Mouse (Mus musculus) macrophage (primary cell): ENCODE data around the gene Gm49403. TPM values are rescaled to one million over a fixed set of nuclear protein-coding genes. Genes with fewer than 3 reads are reported as not detected.

ENCODE experiments used
- polyA plus RNA-seq: library from polyadenylated mRNA; stranded (reverse); fragments of 250-400 nt; gene quantifications from 3 replicates; pipeline ENCODE4 v1.2.4, GENCODE M21; 2018; ENCODE audit warnings: inconsistent platforms

Gm49403 gene
- polyA plus RNA-seq, 1 experiment from 2014 or later, result not detected

Other genes starting within 250 kb of the Gm49403 start
- gene Chrm1, start 220.1 kb upstream of the Gm49403 start, polyA plus RNA-seq, result not detected in 3 replicates
- gene Slc3a2, start 160.6 kb upstream of the Gm49403 start, polyA plus RNA-seq, result 384 to 539 TPM (median 494 TPM) in 3 replicates
- gene Wdr74, start 148.1 kb upstream of the Gm49403 start, polyA plus RNA-seq, result 16.3 to 42.4 TPM (median 18.1 TPM) in 3 replicates
- not detected in 3 replicates for gene 1700092M07Rik, start 143.2 kb upstream of the Gm49403 start, polyA plus RNA-seq
- gene Stx5a, start 142.5 kb upstream of the Gm49403 start, polyA plus RNA-seq, result 32.3 to 65.9 TPM (median 61.9 TPM) in 3 replicates
- gene Nxf1, start 126.9 kb upstream of the Gm49403 start, polyA plus RNA-seq, result 68.7 to 115 TPM (median 96.9 TPM) in 3 replicates
- 14.9 to 33.7 TPM (median 26.6 TPM) in 3 replicates for gene Tmem223, start 112.9 kb upstream of the Gm49403 start, polyA plus RNA-seq
- 70.7 to 93.4 TPM (median 87.5 TPM) in 3 replicates for gene Tmem179b, start 109.5 kb upstream of the Gm49403 start, polyA plus RNA-seq
- 11.3 to 16.9 TPM (median 15.6 TPM) in 3 replicates for gene Taf6l, start 97.5 kb upstream of the Gm49403 start, polyA plus RNA-seq
- 87.6 to 127 TPM (median 98.0 TPM) in 3 replicates for gene Polr2g, start 85.4 kb upstream of the Gm49403 start, polyA plus RNA-seq
- gene Zbtb3, start 81.4 kb upstream of the Gm49403 start, polyA plus RNA-seq, result 1.5 to 2.4 TPM (median 2.0 TPM) in 3 replicates
- 25.0 to 30.5 TPM (median 30.3 TPM) in 3 replicates for gene Ttc9c, start 64.6 kb upstream of the Gm49403 start, polyA plus RNA-seq
- 74.0 to 130 TPM (median 81.5 TPM) in 3 replicates for gene Hnrnpul2, start 63.9 kb upstream of the Gm49403 start, polyA plus RNA-seq
- gene AC129217.1, start 54.2 kb upstream of the Gm49403 start, polyA plus RNA-seq, result 44.3 TPM in 1 of 3 replicates, not detected in the others
- gene Bscl2, start 46.5 kb upstream of the Gm49403 start, polyA plus RNA-seq, result 72.1 to 121 TPM (median 102 TPM) in 3 replicates
- gene Gng3, start 44.7 kb upstream of the Gm49403 start, polyA plus RNA-seq, result not detected in 3 replicates
- 0.09 to 0.10 TPM in 2 of 3 replicates, not detected in the other for gene Lrrn4cl, start 33.2 kb upstream of the Gm49403 start, polyA plus RNA-seq
- 160 to 383 TPM (median 167 TPM) in 3 replicates for gene Ubxn1, start 12.4 kb upstream of the Gm49403 start, polyA plus RNA-seq
- gene Uqcc3, start 3.0 kb upstream of the Gm49403 start, polyA plus RNA-seq, result 33.7 to 44.5 TPM (median 41.3 TPM) in 3 replicates
- gene Lbhd1, start 198 bp upstream of the Gm49403 start, polyA plus RNA-seq, result 1.5 to 3.7 TPM (median 2.5 TPM) in 3 replicates
- 48.2 to 79.8 TPM (median 50.8 TPM) in 3 replicates for gene 1810009A15Rik, start 4.9 kb downstream of the Gm49403 start, polyA plus RNA-seq
- not detected in 3 replicates for gene Gm49416, start 5.0 kb downstream of the Gm49403 start, polyA plus RNA-seq
- 4.4 to 13.0 TPM (median 11.6 TPM) in 3 replicates for gene Ints5, start 9.1 kb downstream of the Gm49403 start, polyA plus RNA-seq
- 70.1 to 93.3 TPM (median 80.1 TPM) in 3 replicates for gene Ganab, start 14.1 kb downstream of the Gm49403 start, polyA plus RNA-seq
- gene B3gat3, start 36.4 kb downstream of the Gm49403 start, polyA plus RNA-seq, result 38.7 to 45.8 TPM (median 41.0 TPM) in 3 replicates
- 1.3 to 2.3 TPM (median 1.9 TPM) in 3 replicates for gene Rom1, start 45.4 kb downstream of the Gm49403 start, polyA plus RNA-seq
- gene Eml3, start 45.6 kb downstream of the Gm49403 start, polyA plus RNA-seq, result 17.0 to 32.0 TPM (median 23.3 TPM) in 3 replicates
- 63.1 to 68.2 TPM (median 63.7 TPM) in 3 replicates for gene Mta2, start 57.9 kb downstream of the Gm49403 start, polyA plus RNA-seq
- gene Tut1, start 69.9 kb downstream of the Gm49403 start, polyA plus RNA-seq, result 11.5 to 14.4 TPM (median 13.4 TPM) in 3 replicates
- 224 to 506 TPM (median 366 TPM) in 3 replicates for gene Eef1g, start 83.1 kb downstream of the Gm49403 start, polyA plus RNA-seq
- gene Ahnak, start 105.4 kb downstream of the Gm49403 start, polyA plus RNA-seq, result 97.5 to 169 TPM (median 125 TPM) in 3 replicates
- gene Scgb1a1, start 204.0 kb downstream of the Gm49403 start, polyA plus RNA-seq, result not detected in 3 replicates